Mouse (Mus musculus) stomach, postnatal 0 days (tissue): ENCODE measurements around the gene Il15. TPM values are rescaled to one million over a fixed set of nuclear protein-coding genes. Genes with fewer than 3 reads are reported as not detected.

Experiments used
- ATAC-seq: fragments of 200-750 bp; cut with Nextera tagmentation; 2 replicates; pipeline ENCODE4 v1.8.0; 2017; ENCODE audit not compliant: low FRiP score, low TSS enrichment
- DNase-seq: peaks from one replicate; pipeline ENCODE4 v3.0.0-alpha.2; 2016; ENCODE audit warnings: low spot score
- H3K27ac ChIP-seq: fragments of 300-500 bp; sonication (generic); replicated peaks from 2 replicates; pipeline ENCODE4 v1.5.1; 2014; ENCODE audit warnings: mild to moderate bottlenecking, control low read depth
- H3K27me3 ChIP-seq: fragments of 300-500 bp; sonication (generic); 2 replicates; pipeline ENCODE4 v1.6.1; 2014; ENCODE audit warnings: low read length; ENCODE audit not compliant: control insufficient read depth, insufficient read depth
- H3K36me3 ChIP-seq: fragments of 300-500 bp; sonication (generic); 2 replicates; pipeline ENCODE4 v1.6.1; 2014; ENCODE audit warnings: low read length, mixed read lengths; ENCODE audit not compliant: control insufficient read depth, insufficient read depth
- H3K4me1 ChIP-seq: fragments of 300-500 bp; sonication (generic); replicated peaks from 2 replicates; pipeline ENCODE4 v1.6.1; 2014; ENCODE audit warnings: antibody characterized with exemption; ENCODE audit not compliant: control insufficient read depth, insufficient read depth
- H3K4me2 ChIP-seq: fragments of 300-500 bp; sonication (generic); replicated peaks from 2 replicates; pipeline ENCODE4 v1.6.1; 2014; ENCODE audit warnings: low read depth, mild to moderate bottlenecking, control low read depth, moderate library complexity
- H3K4me3 ChIP-seq: fragments of 300-500 bp; sonication (generic); 2 replicates; pipeline ENCODE4 v1.5.1; 2014; ENCODE audit warnings: low read depth, low read length, control low read depth
- H3K9ac ChIP-seq: fragments of 300-500 bp; sonication (generic); 2 replicates; pipeline ENCODE4 v1.6.1; 2014; ENCODE audit warnings: mild to moderate bottlenecking, low read length, control low read depth, mixed read lengths
- H3K9me3 ChIP-seq: fragments of 300-500 bp; sonication (generic); 2 replicates; pipeline ENCODE4 v1.6.1; 2016; ENCODE audit warnings: low read length; ENCODE audit not compliant: control insufficient read depth
- CTCF ChIP-seq: IDR thresholded peaks from 2 replicates; pipeline ENCODE4 v1.5.1; 2016; ENCODE audit warnings: antibody characterized with exemption, low read depth, mild to moderate bottlenecking, moderate library complexity
- EP300 ChIP-seq: optimal IDR thresholded peaks from 2 replicates; pipeline ENCODE3; 2016; ENCODE audit warnings: antibody characterized with exemption
- WGBS: fragments of 180-500 bp; shearing (Covaris S2); extraction: QIAGEN DNeasy Blood & Tissue Kit; methylation state at CpG from one replicate; pipeline ENCODE4 v1.1.7; 2014; 5-methylcytosine and 5-hydroxymethylcytosine counted together
- polyA plus RNA-seq: library from polyadenylated mRNA; unstranded; fragments of >200 nt; fragmentation: Nextera tagmentation; extraction: Ambion mirVana; gene quantifications from 2 replicates; pipeline ENCODE4 v1.2.1, GENCODE M21; 2015

The Il15 gene
- polyA plus RNA-seq, result 8.2 and 10.6 TPM in 2 replicates

GRCm38 (mm10) chr8:82402686-82403330 lies at the start of gene Il15:
Gene Il15, minus strand, starts transcription at chr8:82403222.
- Histone ChIP-seq H3K4me1 (no peaks in the 10 kb centered on the region), H3K9ac (peak within 1 kb of the TSS; percentile 65), H3K4me2 (peak within 1 kb of the TSS; percentile 82), H3K9me3 (no peaks in the 10 kb centered on the region), H3K27me3 (no peaks in the 10 kb centered on the region), H3K27ac (peak within 1 kb of the TSS; percentile 86), H3K4me3 (peak within 1 kb of the TSS; percentile 61), H3K36me3 (no peaks in the 10 kb centered on the region)
- 4% methylated on average over 13 of the region's 13 CpGs for WGBS
- TF ChIP-seq EP300 (no peak), CTCF (no peak; the same call in 1 of the 2 replicates)
- ATAC-seq (peak; percentile 86), DNase-seq (peak; percentile 79)

GRCm38 (mm10) chr8:82444897-82445296 lies 41.9 kb upstream of the Il15 start:
- Histone ChIP-seq H3K4me1 (no peaks in the 10 kb centered on the region), H3K9me3 (no peaks in the 10 kb centered on the region), H3K9ac (no peak overlapping the region), H3K36me3 (no peaks in the 10 kb centered on the region), H3K4me3 (no peak overlapping the region), H3K4me2 (no peak overlapping the region), H3K27ac (no peak overlapping the region), H3K27me3 (no peaks in the 10 kb centered on the region)
- TF ChIP-seq CTCF (no peak), EP300 (no peak)
- no peak for ATAC-seq
- no peak for DNase-seq

DNA sequence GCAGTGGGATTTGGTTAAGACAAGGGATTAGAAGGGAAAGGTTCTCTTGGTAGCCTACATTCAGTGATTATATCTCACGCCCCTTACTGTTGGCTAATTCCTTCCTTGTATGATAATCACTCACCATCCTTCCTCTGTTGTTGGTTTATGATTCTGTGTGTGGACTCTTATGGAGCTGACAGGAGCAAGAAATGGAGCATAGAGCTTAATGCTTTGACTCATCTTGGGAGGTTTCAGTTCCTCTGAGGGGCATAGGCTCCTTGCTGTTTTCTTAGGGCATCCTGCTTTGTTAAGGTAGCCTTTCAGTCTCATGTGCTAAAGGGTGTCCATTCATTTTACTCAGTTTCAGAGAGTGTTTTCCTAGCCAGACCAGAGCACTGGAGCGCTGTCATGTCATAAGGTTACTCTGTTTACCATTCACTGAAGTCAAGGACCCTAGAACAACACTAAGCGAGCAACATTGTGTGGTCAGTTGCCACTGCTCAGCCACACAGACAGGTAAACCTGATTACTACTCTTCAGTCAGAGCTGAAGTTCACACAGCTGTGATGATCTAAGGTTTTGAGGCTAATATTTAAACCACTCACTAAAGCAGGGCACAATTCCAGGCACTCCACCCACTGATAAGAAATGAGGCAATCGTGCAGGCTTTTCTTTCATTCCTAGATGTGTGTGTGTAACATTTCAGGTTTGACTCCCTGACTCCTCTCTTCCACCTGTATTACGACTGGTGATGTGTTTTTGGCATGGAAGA lies 13.7 kb upstream of the Il15 start:
- no peaks in the 10 kb centered on the region for H3K9me3 ChIP-seq
- ATAC-seq (peak; percentile 94), DNase-seq (peak; percentile 64)
- H3K4me3 ChIP-seq, result no peak overlapping the region
- H3K4me2 ChIP-seq, result no peak overlapping the region
- H3K36me3 ChIP-seq, result no peaks in the 10 kb centered on the region
- H3K27me3 ChIP-seq, result no peaks in the 10 kb centered on the region
- no peak overlapping the region for H3K9ac ChIP-seq
- 56% methylated on average over 5 of the region's 5 CpGs for WGBS
- TF ChIP-seq EP300 (peak; percentile 22), CTCF (no peak)
- no peaks in the 10 kb centered on the region for H3K4me1 ChIP-seq
- H3K27ac ChIP-seq, result peak overlapping the region; percentile 59

DNA sequence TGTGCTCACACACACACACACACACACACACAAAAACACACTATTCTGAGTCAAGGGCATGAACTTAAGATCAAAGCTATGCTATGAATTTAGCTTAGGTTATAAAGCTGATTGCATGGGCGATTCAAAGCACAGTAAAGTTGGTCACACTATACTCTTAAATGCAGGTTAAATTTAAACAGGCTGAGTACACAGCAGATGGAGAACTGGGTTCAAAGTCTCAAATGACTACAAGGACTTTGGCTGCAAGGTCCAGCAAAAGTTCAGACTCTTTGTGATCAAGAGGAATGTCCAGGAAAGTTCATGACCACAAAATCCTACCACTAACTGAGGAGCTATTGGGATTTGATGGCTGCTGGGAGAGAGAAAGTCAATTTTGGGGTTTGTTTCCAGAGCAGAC lies 12.5 kb upstream of the Il15 start:
- no peaks in the 10 kb centered on the region for H3K36me3 ChIP-seq
- H3K27ac ChIP-seq, result no peak overlapping the region
- DNase-seq (no peak), ATAC-seq (peak; percentile 25; the same call in 1 of the 2 replicates)
- no peak overlapping the region for H3K9ac ChIP-seq
- H3K9me3 ChIP-seq, result no peaks in the 10 kb centered on the region
- H3K4me1 ChIP-seq, result no peaks in the 10 kb centered on the region
- H3K4me2 ChIP-seq, result no peak overlapping the region
- no peaks in the 10 kb centered on the region for H3K27me3 ChIP-seq
- no peak overlapping the region for H3K4me3 ChIP-seq
- 70% methylated on average over 1 of the region's 1 CpGs for WGBS
- TF ChIP-seq EP300 (no peak), CTCF (no peak)

DNA sequence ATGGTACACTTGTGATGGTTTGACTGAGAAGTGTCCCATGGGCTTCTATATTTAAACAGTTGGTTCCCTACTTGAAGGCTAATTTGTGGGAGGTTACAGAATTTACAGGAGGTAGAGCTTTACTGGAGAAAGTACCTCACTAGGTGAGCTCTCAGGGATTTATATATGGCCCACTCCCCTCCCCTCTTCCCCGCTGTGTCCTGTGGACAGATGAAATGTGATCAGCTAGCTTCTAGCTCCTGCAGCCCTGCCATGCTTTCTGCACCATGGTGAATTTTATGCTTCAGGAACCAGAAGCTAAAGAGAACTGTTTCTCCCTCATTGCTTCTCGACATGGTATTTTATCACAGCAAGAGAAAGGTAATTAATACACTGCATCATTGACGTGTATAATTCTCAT lies 7.1 kb upstream of the Il15 start:
- Histone ChIP-seq H3K9ac (no peak overlapping the region), H3K4me2 (no peak overlapping the region), H3K4me3 (no peak overlapping the region), H3K27ac (no peak overlapping the region), H3K36me3 (no peaks in the 10 kb centered on the region), H3K9me3 (no peaks in the 10 kb centered on the region), H3K4me1 (no peaks in the 10 kb centered on the region), H3K27me3 (no peaks in the 10 kb centered on the region)
- TF ChIP-seq CTCF (no peak), EP300 (no peak)
- WGBS, result 67% methylated on average over 3 of the region's 3 CpGs
- DNase-seq, result no peak
- no peak for ATAC-seq

DNA sequence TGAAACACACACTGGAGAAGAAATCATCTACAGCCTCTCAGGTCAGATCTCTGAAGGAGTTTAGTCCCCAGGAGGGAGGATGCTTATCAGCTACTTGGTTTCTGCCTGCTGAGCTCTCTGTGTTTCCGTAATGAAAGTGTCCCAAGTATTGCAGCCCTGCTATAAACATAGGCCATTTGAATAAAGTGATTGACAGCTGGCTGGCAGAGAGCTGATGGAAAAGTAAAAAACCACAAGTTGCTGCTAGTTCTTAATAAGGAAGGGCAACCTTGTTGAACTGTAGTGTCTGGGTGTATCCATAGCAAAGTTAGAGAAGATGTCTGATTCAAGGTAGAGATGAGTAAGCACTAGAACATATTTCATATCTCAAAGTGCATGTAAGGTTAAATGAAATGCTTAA lies 4.0 kb upstream of the Il15 start:
- DNase-seq, result no peak
- 73% methylated on average over 1 of the region's 1 CpGs for WGBS
- Histone ChIP-seq H3K9me3 (no peaks in the 10 kb centered on the region), H3K27me3 (no peaks in the 10 kb centered on the region), H3K4me3 (no peak overlapping the region), H3K36me3 (no peaks in the 10 kb centered on the region), H3K4me1 (no peaks in the 10 kb centered on the region), H3K27ac (no peak overlapping the region), H3K4me2 (no peak overlapping the region), H3K9ac (no peak overlapping the region)
- no peak for TF ChIP-seq EP300
- no peak for ATAC-seq
